Mouse (Mus musculus) brain, embryonic 14.5 days (tissue): Measurements from ENCODE around the gene Anapc11.

ENCODE experiments used
- CTCF ChIP-seq: fragments of 200-500 bp; IDR thresholded peaks from 2 replicates; pipeline ENCODE4 v1.5.1; 2012; ENCODE audit warnings: inconsistent platforms, mild to moderate bottlenecking, moderate library complexity, borderline replicate concordance; ENCODE audit not compliant: insufficient read depth, insufficient read length; ENCODE audit errors: extremely low read depth
- POLR2A ChIP-seq: fragments of 200-500 bp; IDR thresholded peaks from 2 replicates; pipeline ENCODE4 v1.6.1; 2012; ENCODE audit warnings: mild to moderate bottlenecking, inconsistent platforms, borderline replicate concordance; ENCODE audit not compliant: poor library complexity, insufficient read depth, insufficient read length, severe bottlenecking; ENCODE audit errors: extremely low read depth

DNA sequence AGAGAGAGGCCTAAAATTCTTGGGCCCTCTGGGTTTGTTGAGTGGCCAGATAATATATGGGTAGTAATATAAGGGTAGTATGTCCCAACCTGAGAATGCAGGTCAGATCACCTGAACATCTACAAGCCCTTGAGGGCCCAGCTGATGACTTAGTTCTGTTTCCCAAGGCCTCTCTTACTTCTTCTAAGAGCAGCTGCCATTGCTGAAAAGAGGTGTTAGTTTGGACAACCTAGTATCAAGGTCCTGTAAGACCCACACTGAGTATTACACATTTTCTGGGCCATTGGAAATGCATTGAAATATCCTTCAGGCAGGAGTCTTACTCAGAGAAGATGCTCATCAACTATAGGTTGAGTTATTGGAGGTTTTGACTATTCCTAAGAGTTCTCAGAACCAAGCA is 22.3 kb upstream of the Anapc11 start:
- no peak for TF ChIP-seq CTCF
- TF ChIP-seq POLR2A = no peak
